Mouse (Mus musculus): ENCODE data around the gene Ripk4. TPM values are rescaled to one million over a fixed set of nuclear protein-coding genes. Genes with fewer than 3 reads are reported as not detected.

The Ripk4 gene
- polyA plus RNA-seq, 2 experiments = 1.4 to 1.8 TPM

DNA sequence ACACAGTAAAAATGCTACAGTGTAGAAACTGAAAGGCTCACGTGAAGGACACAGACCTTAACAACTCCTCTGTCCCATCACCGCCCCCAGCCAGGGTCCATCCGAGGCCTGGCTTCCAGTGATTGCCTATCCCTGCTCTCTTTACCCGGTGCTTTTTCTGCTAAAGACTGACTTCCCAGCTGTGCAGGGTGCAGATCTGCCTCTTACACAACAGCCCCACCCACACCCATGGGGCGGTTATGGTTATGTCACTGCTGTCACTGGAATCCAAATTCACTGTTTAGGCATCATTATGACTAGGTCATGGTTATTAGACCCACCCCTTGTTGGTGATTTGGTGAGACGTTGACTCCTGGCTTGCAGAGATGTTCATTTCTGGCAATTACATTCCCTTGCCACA is 25.6 kb downstream of the Ripk4 start:
- Histone ChIP-seq H3K4me1 (replicated peaks; ENCODE audit: control insufficient read depth in 2 of 2, insufficient read depth in 2 of 2, low read length in 1 of 2) (no peaks in the 10 kb centered on the region; a peak in 1 of 4 replicates), H3K9me3 (ENCODE audit: control insufficient read depth, low read length) (no peaks in the 10 kb centered on the region), H3K27me3 (ENCODE audit: control insufficient read depth, insufficient read depth, low read length) (no peaks in the 10 kb centered on the region), H3K36me3 (replicated peaks; ENCODE audit: control insufficient read depth, insufficient read depth, low read depth) (no peaks in the 10 kb centered on the region), H3K4me3 (ENCODE audit: insufficient read depth in 1 of 2, low read depth in 2 of 2, low read length in 2 of 2) (no peak overlapping the region), H3K4me2 (ENCODE audit: low read depth) (no peak overlapping the region), H3K9ac (replicated peaks) (no peak overlapping the region), H3K27ac (no peak overlapping the region)
- no peak for ATAC-seq (ENCODE audit: insufficient read depth)
- WGBS (ENCODE audit: insufficient replicate concordance) = 55% methylated on average over 6 of the region's 6 CpGs
- DNase-seq (ENCODE audit: low read depth in 3 of 3, low spot score in 3 of 3) = no peak
- TF ChIP-seq CTCF (IDR thresholded peaks at IDR 0.05; ENCODE audit: low read depth) = no peak
- TF ChIP-seq EP300 (IDR thresholded peaks at IDR 0.05; ENCODE audit: low read depth) = no peak

DNA sequence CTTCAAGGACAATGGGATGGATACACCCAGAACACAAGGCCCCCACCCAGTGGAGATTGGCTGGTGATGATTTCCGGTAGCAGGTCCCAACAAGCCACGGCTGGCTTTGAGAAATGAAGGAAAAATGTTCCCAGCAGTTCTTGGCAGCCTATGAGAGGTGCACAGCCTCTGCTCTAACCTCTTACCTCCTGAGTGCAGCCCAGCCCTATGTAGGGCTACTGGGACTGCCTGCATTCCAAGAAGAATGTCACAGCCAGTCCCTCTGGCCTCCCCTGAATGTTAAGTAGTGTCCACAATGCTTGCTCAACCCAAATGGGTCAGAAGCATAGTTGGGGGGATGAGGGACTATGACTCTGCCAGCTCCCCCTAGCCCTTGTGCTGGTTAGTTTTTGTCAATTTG is 27.0 kb downstream of the Ripk4 start:
- Histone ChIP-seq H3K9ac (replicated peaks) (no peak overlapping the region), H3K4me3 (ENCODE audit: insufficient read depth in 1 of 2, low read depth in 2 of 2, low read length in 2 of 2) (no peak overlapping the region), H3K27ac (no peak overlapping the region), H3K4me1 (replicated peaks; ENCODE audit: control insufficient read depth in 2 of 2, insufficient read depth in 2 of 2, low read length in 1 of 2) (no peaks in the 10 kb centered on the region; a peak in 1 of 4 replicates), H3K27me3 (ENCODE audit: control insufficient read depth, insufficient read depth, low read length) (no peaks in the 10 kb centered on the region), H3K36me3 (replicated peaks; ENCODE audit: control insufficient read depth, insufficient read depth, low read depth) (no peaks in the 10 kb centered on the region), H3K9me3 (ENCODE audit: control insufficient read depth, low read length) (no peaks in the 10 kb centered on the region), H3K4me2 (ENCODE audit: low read depth) (no peak overlapping the region)
- TF ChIP-seq EP300 (IDR thresholded peaks at IDR 0.05; ENCODE audit: low read depth) = no peak
- no peak for TF ChIP-seq CTCF (IDR thresholded peaks at IDR 0.05; ENCODE audit: low read depth)
- DNase-seq (ENCODE audit: low read depth in 3 of 3, low spot score in 3 of 3) (no peak), ATAC-seq (ENCODE audit: insufficient read depth) (no peak)
- WGBS (ENCODE audit: insufficient replicate concordance) = 70% methylated on average over 2 of the region's 2 CpGs

DNA sequence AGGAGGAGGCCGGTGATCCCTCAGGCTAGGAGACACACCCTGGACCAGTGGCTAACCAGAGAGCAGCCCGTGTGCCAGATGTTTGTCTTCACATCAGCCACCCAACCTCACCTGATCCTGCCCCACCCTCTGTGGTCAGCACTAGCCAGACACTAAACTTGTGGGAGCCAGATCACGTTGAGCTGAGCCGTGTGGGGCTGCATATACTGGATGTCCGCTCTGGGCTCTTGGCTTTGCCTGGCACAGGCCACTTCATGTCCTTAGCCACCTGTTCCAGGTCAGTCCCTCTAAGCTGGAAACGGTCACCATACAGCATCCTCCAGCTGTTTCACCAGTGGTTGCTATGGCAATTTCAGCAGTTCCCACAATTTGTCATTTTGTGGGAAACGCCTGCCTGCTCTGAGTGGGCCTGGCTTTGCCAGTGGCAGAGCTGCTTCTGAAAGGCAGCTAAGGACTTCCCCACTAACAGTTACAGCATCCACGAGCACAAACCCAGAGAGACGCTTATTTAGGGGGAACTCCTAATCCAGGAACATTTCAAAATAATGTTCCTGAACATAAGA is 28.7 kb downstream of the Ripk4 start:
- Histone ChIP-seq H3K4me1 (replicated peaks; ENCODE audit: control insufficient read depth in 2 of 2, insufficient read depth in 2 of 2, low read length in 1 of 2) (no peaks in the 10 kb centered on the region; a peak in 1 of 4 replicates), H3K27ac (no peak overlapping the region), H3K4me2 (ENCODE audit: low read depth) (no peak overlapping the region), H3K9ac (replicated peaks) (no peak overlapping the region), H3K27me3 (ENCODE audit: control insufficient read depth, insufficient read depth, low read length) (no peaks in the 10 kb centered on the region), H3K36me3 (replicated peaks; ENCODE audit: control insufficient read depth, insufficient read depth, low read depth) (no peaks in the 10 kb centered on the region), H3K9me3 (ENCODE audit: control insufficient read depth, low read length) (no peaks in the 10 kb centered on the region), H3K4me3 (ENCODE audit: insufficient read depth in 1 of 2, low read depth in 2 of 2, low read length in 2 of 2) (no peak overlapping the region)
- TF ChIP-seq EP300 (IDR thresholded peaks at IDR 0.05; ENCODE audit: low read depth) (no peak), CTCF (IDR thresholded peaks at IDR 0.05; ENCODE audit: low read depth) (no peak)
- no peak for DNase-seq (ENCODE audit: low read depth in 3 of 3, low spot score in 3 of 3)
- ATAC-seq (ENCODE audit: insufficient read depth) = no peak
- 50% methylated on average over 9 of the region's 9 CpGs for WGBS (ENCODE audit: insufficient replicate concordance)

DNA sequence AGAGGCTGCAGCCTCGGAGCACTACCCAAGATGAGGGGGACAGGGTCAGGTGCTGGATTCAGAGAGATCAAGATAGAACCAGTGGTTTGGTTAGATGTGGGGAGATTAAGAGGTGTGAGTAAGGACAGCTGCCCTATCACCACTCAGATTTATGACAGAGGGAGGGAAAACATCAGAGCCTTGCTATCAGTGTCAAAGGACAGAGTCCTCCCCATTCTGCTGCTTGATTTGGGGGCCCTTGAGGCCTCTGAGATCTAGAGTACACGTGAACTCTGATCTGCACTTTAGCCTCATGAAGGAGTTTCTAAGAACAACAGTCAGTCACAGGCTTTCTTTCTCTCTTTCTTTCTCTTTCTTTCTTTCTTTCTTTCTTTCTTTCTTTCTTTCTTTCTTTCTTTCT is 30.0 kb downstream of the Ripk4 start:
- Histone ChIP-seq H3K9ac (replicated peaks) (no peak overlapping the region), H3K4me2 (ENCODE audit: low read depth) (no peak overlapping the region), H3K4me1 (replicated peaks; ENCODE audit: control insufficient read depth in 2 of 2, insufficient read depth in 2 of 2, low read length in 1 of 2) (no peaks in the 10 kb centered on the region; a peak in 1 of 4 replicates), H3K9me3 (ENCODE audit: control insufficient read depth, low read length) (no peaks in the 10 kb centered on the region), H3K27ac (no peak overlapping the region), H3K27me3 (ENCODE audit: control insufficient read depth, insufficient read depth, low read length) (no peaks in the 10 kb centered on the region), H3K4me3 (ENCODE audit: insufficient read depth in 1 of 2, low read depth in 2 of 2, low read length in 2 of 2) (no peak overlapping the region), H3K36me3 (replicated peaks; ENCODE audit: control insufficient read depth, insufficient read depth, low read depth) (no peaks in the 10 kb centered on the region)
- TF ChIP-seq EP300 (IDR thresholded peaks at IDR 0.05; ENCODE audit: low read depth) = no peak
- no peak for TF ChIP-seq CTCF (IDR thresholded peaks at IDR 0.05; ENCODE audit: low read depth)
- no peak for DNase-seq (ENCODE audit: low read depth in 3 of 3, low spot score in 3 of 3)
- WGBS (ENCODE audit: insufficient replicate concordance) = 41% methylated on average over 2 of the region's 2 CpGs
- no peak for ATAC-seq (ENCODE audit: insufficient read depth)

DNA sequence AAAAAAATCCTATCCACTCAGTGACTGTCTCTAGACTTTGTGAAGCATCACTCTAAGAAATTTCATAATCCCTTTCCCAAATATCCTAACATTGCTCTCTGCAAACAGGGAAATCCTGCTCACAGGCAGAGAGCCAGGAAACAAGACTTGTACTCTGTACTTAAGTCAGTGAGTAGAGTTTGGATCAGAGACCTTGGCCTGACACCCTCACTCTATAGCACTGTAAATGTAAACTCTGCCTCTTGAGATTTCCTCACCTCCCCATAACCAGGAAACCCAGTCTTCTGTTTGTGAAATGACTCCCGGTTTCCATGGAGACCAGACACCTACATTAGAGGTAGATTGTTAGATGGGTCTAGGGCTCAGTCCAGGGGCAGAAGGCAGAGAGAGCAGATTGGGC is 33.3 kb downstream of the Ripk4 start:
- ATAC-seq (ENCODE audit: insufficient read depth) (no peak), DNase-seq (ENCODE audit: low read depth in 3 of 3, low spot score in 3 of 3) (no peak)
- Histone ChIP-seq H3K4me1 (replicated peaks; ENCODE audit: control insufficient read depth in 2 of 2, insufficient read depth in 2 of 2, low read length in 1 of 2) (no peaks in the 10 kb centered on the region; a peak in 1 of 4 replicates), H3K9ac (replicated peaks) (no peak overlapping the region), H3K36me3 (replicated peaks; ENCODE audit: control insufficient read depth, insufficient read depth, low read depth) (no peaks in the 10 kb centered on the region), H3K27ac (no peak overlapping the region), H3K27me3 (ENCODE audit: control insufficient read depth, insufficient read depth, low read length) (no peaks in the 10 kb centered on the region), H3K4me3 (ENCODE audit: insufficient read depth in 1 of 2, low read depth in 2 of 2, low read length in 2 of 2) (no peak overlapping the region), H3K9me3 (ENCODE audit: control insufficient read depth, low read length) (no peaks in the 10 kb centered on the region), H3K4me2 (ENCODE audit: low read depth) (no peak overlapping the region)
- 47% methylated on average over 1 of the region's 1 CpGs for WGBS (ENCODE audit: insufficient replicate concordance)
- TF ChIP-seq EP300 (IDR thresholded peaks at IDR 0.05; ENCODE audit: low read depth) (no peak), CTCF (IDR thresholded peaks at IDR 0.05; ENCODE audit: low read depth) (no peak)
